Mouse (Mus musculus): ENCODE measurements around the gene Mier1.

- no peak for TF ChIP-seq CTCF (IDR thresholded peaks at IDR 0.05; ENCODE audit: borderline replicate concordance, extremely low read depth, insufficient read depth, insufficient read length)
- no peak for TF ChIP-seq POLR2A (IDR thresholded peaks at IDR 0.05; ENCODE audit: borderline replicate concordance, extremely low read depth, insufficient read depth, insufficient read length, poor library complexity, severe bottlenecking)
These were observed 94.4 kb downstream of the Mier1 start for GRCm38 (mm10) chr4:103208553-103208952.
